Mouse (Mus musculus) hindbrain, embryonic 13.5 days (tissue): ENCODE measurements at regions not wholly inside any gene's neighbourhood (a gene's known extent, or its start where the extent isn't known, plus 50 kb on each side); places are given as distances from the start of the nearest gene placed in this dataset.
A peak's percentile ranks its signal among the peaks of the same experiment; 100 is the strongest.

ENCODE experiments used
- ATAC-seq: fragments of 200-750 bp; cut with Nextera tagmentation; 2 replicates; pipeline ENCODE4 v1.8.0; 2017; ENCODE audit warnings: moderate TSS enrichment; ENCODE audit not compliant: low FRiP score
- H3K27ac ChIP-seq: fragments of 300-500 bp; sonication (generic); 2 replicates; pipeline ENCODE4 v1.5.1; 2015; ENCODE audit warnings: inconsistent platforms, mild to moderate bottlenecking, moderate library complexity
- H3K27me3 ChIP-seq: fragments of 300-500 bp; sonication (generic); 2 replicates; pipeline ENCODE4 v1.6.1; 2015; ENCODE audit warnings: mild to moderate bottlenecking, inconsistent platforms
- H3K36me3 ChIP-seq: fragments of 300-500 bp; sonication (generic); 2 replicates; pipeline ENCODE4 v1.6.1; 2015; ENCODE audit warnings: mild to moderate bottlenecking, inconsistent platforms
- H3K4me1 ChIP-seq: fragments of 300-500 bp; sonication (generic); replicated peaks from 2 replicates; pipeline ENCODE4 v1.6.1; 2015; ENCODE audit warnings: inconsistent platforms
- H3K4me2 ChIP-seq: fragments of 300-500 bp; sonication (generic); 2 replicates; pipeline ENCODE4 v1.6.1; 2015; ENCODE audit warnings: inconsistent platforms, mild to moderate bottlenecking, moderate library complexity
- H3K4me3 ChIP-seq: fragments of 300-500 bp; sonication (generic); 2 replicates; pipeline ENCODE4 v1.5.1; 2015; ENCODE audit warnings: mild to moderate bottlenecking, inconsistent platforms
- H3K9ac ChIP-seq: fragments of 300-500 bp; sonication (generic); 2 replicates; pipeline ENCODE4 v1.6.1; 2015; ENCODE audit warnings: mild to moderate bottlenecking, inconsistent platforms
- H3K9me3 ChIP-seq: fragments of 300-500 bp; sonication (generic); 2 replicates; pipeline ENCODE4 v1.6.1; 2016; ENCODE audit warnings: inconsistent platforms
- WGBS: fragments of 180-500 bp; shearing (Covaris S2); methylation state at CpG from one replicate; pipeline ENCODE4 v1.1.7; 2015; 5-methylcytosine and 5-hydroxymethylcytosine counted together

DNA sequence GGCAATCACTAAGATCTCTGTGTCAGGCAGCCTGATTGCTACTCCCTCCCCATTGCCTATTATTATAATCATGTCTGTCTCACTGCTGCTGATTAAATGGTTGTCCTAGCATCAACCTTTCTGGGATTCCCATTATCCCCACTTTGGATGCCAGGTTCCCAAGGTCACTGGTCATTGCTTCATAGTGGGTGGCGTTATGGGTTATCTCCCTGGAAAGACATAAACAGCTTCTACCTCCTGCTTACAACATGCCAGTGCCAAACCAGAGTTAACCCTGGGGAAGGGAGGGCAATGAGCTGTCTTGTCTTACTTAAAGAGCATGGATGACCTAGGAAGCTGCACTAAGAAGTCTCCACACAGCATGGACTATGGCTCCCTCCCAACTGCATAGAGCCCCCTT lies 136.9 kb downstream of the Uaca start:
- H3K4me3 ChIP-seq: no peak overlapping the region
- no peak overlapping the region for H3K27ac ChIP-seq
- H3K36me3 ChIP-seq: no peaks in the 10 kb centered on the region
- 97% methylated on average over 1 of the region's 1 CpGs for WGBS
- ATAC-seq: no peak
- H3K4me2 ChIP-seq: no peak overlapping the region
- H3K9me3 ChIP-seq: no peaks in the 10 kb centered on the region
- H3K9ac ChIP-seq: no peak overlapping the region
- H3K27me3 ChIP-seq: no peaks in the 10 kb centered on the region
- peaks cover 4% of the 10 kb centered on the region; the same call in 1 of the 2 replicates for H3K4me1 ChIP-seq

- Histone ChIP-seq H3K27me3 (peaks cover 23% of the 10 kb centered on the region; the same call in 1 of the 2 replicates), H3K27ac (no peak overlapping the region), H3K36me3 (no peaks in the 10 kb centered on the region), H3K4me3 (no peak overlapping the region), H3K4me2 (no peak overlapping the region), H3K4me1 (peaks cover 14% of the 10 kb centered on the region), H3K9me3 (no peaks in the 10 kb centered on the region), H3K9ac (no peak overlapping the region)
- 92% methylated on average over 9 of the region's 9 CpGs for WGBS
- no peak for ATAC-seq
These were observed 142.6 kb downstream of the Uaca start for GRCm38 (mm10) chr9:60936937-60937336.

GRCm38 (mm10) chr9:60939858-60940804 lies 145.8 kb downstream of the Uaca start:
- Histone ChIP-seq H3K9ac (no peak overlapping the region; the same call in 1 of the 2 replicates), H3K4me2 (no peak overlapping the region), H3K27me3 (peaks cover 49% of the 10 kb centered on the region), H3K4me3 (no peak overlapping the region), H3K4me1 (peaks cover 14% of the 10 kb centered on the region), H3K27ac (no peak overlapping the region), H3K36me3 (no peaks in the 10 kb centered on the region), H3K9me3 (no peaks in the 10 kb centered on the region)
- ATAC-seq: 0 out of 2 replicates have a peak, but pooled peaks have one; percentile 82
- 30% methylated on average over 18 of the region's 18 CpGs for WGBS

DNA sequence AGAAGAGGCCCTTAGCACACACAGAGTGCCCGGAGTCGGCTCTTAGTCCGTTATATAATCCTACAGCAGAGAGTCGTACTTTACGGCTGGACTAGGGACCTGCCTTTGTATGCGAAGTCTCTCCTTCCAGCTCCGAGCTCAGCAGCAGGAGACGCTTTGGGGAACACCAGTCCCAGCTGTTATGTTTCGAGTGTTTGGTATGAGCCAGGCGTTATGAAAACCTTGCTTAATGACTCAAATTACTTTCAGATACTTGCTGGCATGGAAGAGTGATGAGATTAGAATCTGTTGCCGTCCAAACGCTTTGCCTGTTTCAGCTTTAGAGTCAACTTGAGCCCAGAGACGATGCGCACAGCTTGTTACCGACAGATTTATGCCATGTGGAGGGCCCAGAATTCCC lies 153.0 kb downstream of the Uaca start:
- Histone ChIP-seq H3K9me3 (no peaks in the 10 kb centered on the region), H3K36me3 (no peaks in the 10 kb centered on the region), H3K4me2 (no peak overlapping the region), H3K4me3 (no peak overlapping the region), H3K9ac (no peak overlapping the region), H3K27ac (no peak overlapping the region), H3K4me1 (peaks cover 18% of the 10 kb centered on the region), H3K27me3 (peaks cover 36% of the 10 kb centered on the region)
- no peak for ATAC-seq
- 79% methylated on average over 15 of the region's 15 CpGs for WGBS

- ATAC-seq: no peak
- H3K4me3 ChIP-seq: no peak overlapping the region
These were observed 154.3 kb downstream of the Uaca start for GRCm38 (mm10) chr9:60948531-60949070.

GRCm38 (mm10) chr9:60950161-60950560 lies 155.8 kb downstream of the Uaca start:
- Histone ChIP-seq H3K4me2 (no peak overlapping the region), H3K4me1 (peaks cover 22% of the 10 kb centered on the region), H3K27ac (no peak overlapping the region), H3K27me3 (peaks cover 13% of the 10 kb centered on the region), H3K4me3 (no peak overlapping the region), H3K36me3 (no peaks in the 10 kb centered on the region), H3K9me3 (no peaks in the 10 kb centered on the region), H3K9ac (no peak overlapping the region)
- 94% methylated on average over 5 of the region's 5 CpGs for WGBS
- no peak for ATAC-seq

More at GRCm38 (mm10) chr9:60948531-60949070, 154.3 kb downstream of the Uaca start:
- 48% methylated on average over 10 of the region's 10 CpGs for WGBS
- H3K36me3 ChIP-seq: no peaks in the 10 kb centered on the region
- no peak overlapping the region for H3K9ac ChIP-seq
- H3K4me2 ChIP-seq: no peak overlapping the region
- H3K27ac ChIP-seq: no peak overlapping the region
- H3K27me3 ChIP-seq: peaks cover 28% of the 10 kb centered on the region
- H3K9me3 ChIP-seq: no peaks in the 10 kb centered on the region
- H3K4me1 ChIP-seq: peaks cover 18% of the 10 kb centered on the region

DNA sequence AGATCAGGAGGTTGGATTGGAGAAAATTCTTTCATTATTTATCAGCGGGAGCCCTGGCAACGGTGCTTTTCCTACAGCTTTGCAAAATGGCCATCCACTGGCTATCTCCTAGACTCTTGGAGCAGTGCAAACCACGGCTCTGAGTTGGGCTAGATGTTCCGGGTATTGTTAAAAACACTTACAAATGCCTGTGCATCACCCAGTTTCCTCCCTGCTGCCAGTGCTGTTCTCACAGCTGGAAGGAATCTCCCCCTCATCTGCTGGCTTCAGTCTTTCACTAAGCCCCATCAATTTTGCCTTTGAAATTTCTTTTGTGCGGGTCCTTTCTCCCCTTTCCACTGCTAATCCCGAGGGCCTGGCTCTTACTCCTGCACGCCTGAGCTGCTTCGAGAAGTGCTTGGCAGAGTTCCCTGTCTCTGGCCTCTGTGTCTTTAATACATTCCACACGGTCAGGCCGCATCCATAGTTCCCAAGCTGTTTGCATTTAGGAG lies 156.8 kb downstream of the Uaca start:
- no peak overlapping the region for H3K4me3 ChIP-seq

DNA sequence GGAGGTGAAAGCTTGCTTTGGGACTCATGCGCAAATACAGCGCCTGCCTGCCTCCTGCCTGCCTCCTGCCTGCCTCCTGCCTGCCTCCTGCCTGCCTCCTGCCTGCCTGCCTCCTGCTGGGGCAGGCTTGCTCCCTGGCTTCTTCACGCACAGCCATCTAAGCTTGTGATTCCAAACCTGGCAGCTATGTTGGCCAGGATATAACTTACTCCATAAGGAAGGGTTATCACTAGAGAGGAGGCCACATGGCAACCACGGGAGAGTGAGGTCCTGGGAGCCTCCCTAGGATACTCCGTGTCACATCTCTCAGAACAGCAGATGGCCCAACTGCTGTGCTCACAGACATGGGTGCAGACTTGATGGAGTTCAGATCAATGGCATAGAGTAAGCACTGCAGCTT lies 163.1 kb downstream of the Uaca start:
- no peak overlapping the region for H3K27ac ChIP-seq
- ATAC-seq: no peak
- WGBS: 53% methylated on average over 5 of the region's 5 CpGs
- H3K4me3 ChIP-seq: no peak overlapping the region
- H3K4me1 ChIP-seq: peaks cover 8% of the 10 kb centered on the region; the same call in 1 of the 2 replicates
- no peak overlapping the region for H3K9ac ChIP-seq
- no peaks in the 10 kb centered on the region for H3K27me3 ChIP-seq
- no peak overlapping the region for H3K4me2 ChIP-seq
- H3K9me3 ChIP-seq: no peaks in the 10 kb centered on the region
- H3K36me3 ChIP-seq: no peaks in the 10 kb centered on the region

More for the DNA sequence above, 156.8 kb downstream of the Uaca start:
- 8% methylated on average over 10 of the region's 10 CpGs for WGBS
- H3K9ac ChIP-seq: no peak overlapping the region
- no peak overlapping the region for H3K4me2 ChIP-seq
- H3K4me1 ChIP-seq: peaks cover 22% of the 10 kb centered on the region
- no peaks in the 10 kb centered on the region for H3K36me3 ChIP-seq
- H3K27ac ChIP-seq: peak overlapping the region; percentile 66
- H3K9me3 ChIP-seq: no peaks in the 10 kb centered on the region
- peaks cover 9% of the 10 kb centered on the region for H3K27me3 ChIP-seq
- no peak; the same call in 1 of the 2 replicates for ATAC-seq

- H3K36me3 ChIP-seq: no peaks in the 10 kb centered on the region
- no peak overlapping the region for H3K9ac ChIP-seq
- no peak for ATAC-seq
- H3K4me3 ChIP-seq: no peak overlapping the region
- H3K27ac ChIP-seq: no peak overlapping the region
- 0 out of 2 replicates have a peak, but pooled peaks cover 4% of the 10 kb centered on the region for H3K4me1 ChIP-seq
- peaks cover 3% of the 10 kb centered on the region; the same call in 1 of the 2 replicates for H3K27me3 ChIP-seq
- WGBS: 88% methylated on average over 6 of the region's 6 CpGs
- H3K4me2 ChIP-seq: no peak overlapping the region
- H3K9me3 ChIP-seq: no peaks in the 10 kb centered on the region
These were observed 165.2 kb downstream of the Uaca start for GRCm38 (mm10) chr9:60959537-60959936.

GRCm38 (mm10) chr9:60962086-60962485 lies 167.7 kb downstream of the Uaca start:
- no peak overlapping the region for H3K9ac ChIP-seq
- 0 out of 2 replicates have a peak, but pooled peaks cover 4% of the 10 kb centered on the region for H3K4me1 ChIP-seq
- no peak for ATAC-seq
- no peak overlapping the region for H3K4me2 ChIP-seq
- no peak overlapping the region for H3K27ac ChIP-seq
- H3K9me3 ChIP-seq: no peaks in the 10 kb centered on the region
- H3K4me3 ChIP-seq: no peak overlapping the region
- H3K36me3 ChIP-seq: no peaks in the 10 kb centered on the region
- H3K27me3 ChIP-seq: peaks cover 5% of the 10 kb centered on the region; the same call in 1 of the 2 replicates
- WGBS: 84% methylated on average over 4 of the region's 4 CpGs

- Histone ChIP-seq H3K4me1 (peaks cover 9% of the 10 kb centered on the region; the same call in 1 of the 2 replicates), H3K9ac (no peak overlapping the region), H3K36me3 (no peaks in the 10 kb centered on the region), H3K4me3 (no peak overlapping the region), H3K27me3 (peaks cover 11% of the 10 kb centered on the region; the same call in 1 of the 2 replicates), H3K4me2 (no peak overlapping the region), H3K9me3 (no peaks in the 10 kb centered on the region), H3K27ac (no peak overlapping the region)
- ATAC-seq: no peak
- WGBS: 100% methylated on average over 1 of the region's 1 CpGs
These were observed 171.3 kb downstream of the Uaca start for GRCm38 (mm10) chr9:60965641-60966040.

- H3K4me3 ChIP-seq: no peak overlapping the region
- WGBS: 41% methylated on average over 4 of the region's 4 CpGs
- H3K4me2 ChIP-seq: no peak overlapping the region
- no peak overlapping the region for H3K9ac ChIP-seq
- peaks cover 11% of the 10 kb centered on the region; the same call in 1 of the 2 replicates for H3K27me3 ChIP-seq
- no peak for ATAC-seq
- no peaks in the 10 kb centered on the region for H3K9me3 ChIP-seq
- H3K27ac ChIP-seq: no peak overlapping the region; the same call in 1 of the 2 replicates
- no peaks in the 10 kb centered on the region for H3K36me3 ChIP-seq
- peaks cover 14% of the 10 kb centered on the region; the same call in 1 of the 2 replicates for H3K4me1 ChIP-seq
These were observed 174.1 kb downstream of the Uaca start for GRCm38 (mm10) chr9:60968281-60969031.
